ENCODE assay signal across 24 mouse cellular contexts in genomic region chr5:100585657-100586056, GRCm38 (mm10). TPM values are rescaled to one million over a fixed set of nuclear protein-coding genes. Genes with fewer than 3 reads are reported as not detected.
"Had no signal": no experiment of that assay in that cellular context is flagged by ENCODE, and none has a peak within 500 bp of the region (broad histone marks: within the 10 kb centered on the region; RNA-seq: fewer than 3 reads in every experiment).

No protein-coding gene starts in this region.

- H3K36me3 ChIP-seq: limb, embryonic 12.5 days; limb, embryonic 15.5 days; midbrain, embryonic 12.5 days; midbrain, embryonic 15.5 days; neural tube, embryonic 13.5 days had no signal

- H3K4me2 ChIP-seq: limb, embryonic 12.5 days; limb, embryonic 15.5 days; liver, embryonic 11.5 days; lung, embryonic 14.5 days; midbrain, embryonic 12.5 days; midbrain, embryonic 15.5 days; neural tube, embryonic 13.5 days had no signal

- H3K4me1 ChIP-seq: limb, embryonic 12.5 days; limb, embryonic 15.5 days; midbrain, embryonic 12.5 days; midbrain, embryonic 15.5 days; neural tube, embryonic 13.5 days had no signal

- H3K9ac ChIP-seq: limb, embryonic 12.5 days; limb, embryonic 15.5 days; liver, embryonic 14.5 days; liver, postnatal 0 days; lung, embryonic 14.5 days; midbrain, embryonic 12.5 days; midbrain, embryonic 15.5 days; neural tube, embryonic 13.5 days had no signal

- H3K27ac ChIP-seq: kidney, postnatal 0 days; layer of hippocampus, adult 2 months; left cerebral cortex, adult 2 months; limb, embryonic 12.5 days; limb, embryonic 15.5 days; liver, embryonic 14.5 days; macrophage; midbrain, embryonic 12.5 days; midbrain, embryonic 15.5 days; neural tube, embryonic 13.5 days; stomach, postnatal 0 days had no signal

- DNase-seq: kidney, postnatal 25 days; layer of hippocampus, adult 9-11 months; left cerebral cortex, postnatal 4 days; lung, embryonic 14.5 days; retina, postnatal 1 day; right cerebral cortex, postnatal 25 days; thymus, postnatal 14 days; thymus, postnatal 4 days had no signal

- H3K4me3 ChIP-seq: layer of hippocampus, adult 2 months; left cerebral cortex, adult 2 months; limb, embryonic 12.5 days; limb, embryonic 15.5 days; midbrain, embryonic 12.5 days; midbrain, embryonic 15.5 days; neural tube, embryonic 13.5 days had no signal

- H3K27me3 ChIP-seq: limb, embryonic 12.5 days; limb, embryonic 15.5 days; midbrain, embryonic 12.5 days; midbrain, embryonic 15.5 days; neural tube, embryonic 13.5 days had no signal

- ATAC-seq: lung, postnatal 0 days; midbrain, embryonic 15.5 days had no signal

- H3K9me3 ChIP-seq: limb, embryonic 12.5 days; limb, embryonic 15.5 days; midbrain, embryonic 12.5 days; midbrain, embryonic 15.5 days; neural tube, embryonic 13.5 days had no signal

RNA-seq across cellular contexts. Expression of gene Plac8, which starts 13.6 kb away (rescaled TPM):
- total RNA-seq: layer of hippocampus, adult 2 months; layer of hippocampus, postnatal 25 days; left cerebral cortex, adult 2 months; left cerebral cortex, postnatal 14 days had no signal
